Mouse (Mus musculus) lung, embryonic 16.5 days (tissue): ENCODE measurements around the gene Pip5k1b. TPM values are rescaled to one million over a fixed set of nuclear protein-coding genes. Genes with fewer than 3 reads are reported as not detected.

Source experiments
- ATAC-seq: fragments of 200-750 bp; cut with Nextera tagmentation; 2 replicates; pipeline ENCODE4 v1.8.0; 2017; ENCODE audit warnings: low read depth, mild to moderate bottlenecking, moderate library complexity
- H3K27ac ChIP-seq: fragments of 300-500 bp; sonication (generic); 2 replicates; pipeline ENCODE4 v1.5.1; 2014; ENCODE audit warnings: mild to moderate bottlenecking, control low read depth, low read length
- H3K27me3 ChIP-seq: fragments of 300-500 bp; sonication (generic); 2 replicates; pipeline ENCODE4 v1.6.1; 2014; ENCODE audit warnings: low read depth, low read length, mixed read lengths; ENCODE audit not compliant: control insufficient read depth, insufficient read depth
- H3K36me3 ChIP-seq: fragments of 300-500 bp; sonication (generic); 2 replicates; pipeline ENCODE4 v1.6.1; 2014; ENCODE audit warnings: low read length; ENCODE audit not compliant: control insufficient read depth, insufficient read depth
- H3K4me1 ChIP-seq: fragments of 300-500 bp; sonication (generic); replicated peaks from 2 replicates; pipeline ENCODE4 v1.6.1; 2014; ENCODE audit warnings: low read length, mixed read lengths; ENCODE audit not compliant: control insufficient read depth, insufficient read depth
- H3K4me2 ChIP-seq: fragments of 300-500 bp; sonication (generic); 2 replicates; pipeline ENCODE4 v1.6.1; 2014; ENCODE audit warnings: low read depth, low read length, control low read depth
- H3K4me3 ChIP-seq: fragments of 300-500 bp; sonication (generic); 2 replicates; pipeline ENCODE4 v1.5.1; 2014; ENCODE audit warnings: mild to moderate bottlenecking, low read length, control low read depth
- H3K9ac ChIP-seq: fragments of 300-500 bp; sonication (generic); 2 replicates; pipeline ENCODE4 v1.6.1; 2014; ENCODE audit warnings: low read length, control low read depth
- H3K9me3 ChIP-seq: fragments of 300-500 bp; sonication (generic); 2 replicates; pipeline ENCODE4 v1.6.1; 2016; ENCODE audit warnings: low read length; ENCODE audit not compliant: control insufficient read depth
- WGBS: fragments of 180-500 bp; shearing (Covaris S2); extraction: QIAGEN DNeasy Blood & Tissue Kit; methylation state at CpG from one replicate; pipeline ENCODE4 v1.1.7; 2014; 5-methylcytosine and 5-hydroxymethylcytosine counted together
- polyA plus RNA-seq: library from polyadenylated mRNA; unstranded; fragments of >200 nt; fragmentation: Nextera tagmentation; extraction: Ambion mirVana; gene quantifications from 2 replicates; pipeline ENCODE4 v1.2.1, GENCODE M21; 2015

The Pip5k1b gene
- polyA plus RNA-seq, 1 experiment from 2014 or later = 3.8 TPM

- H3K9ac ChIP-seq = peak within 1 kb of the TSS; percentile 82
- H3K9me3 ChIP-seq = no peaks in the 10 kb centered on the region
- H3K4me1 ChIP-seq = peaks cover 9% of the 10 kb centered on the region; the same call in 1 of the 2 replicates
- peak within 1 kb of the TSS; percentile 93 for H3K27ac ChIP-seq
- no peaks in the 10 kb centered on the region for H3K27me3 ChIP-seq
- H3K36me3 ChIP-seq = 0 out of 2 replicates have a peak, but pooled peaks cover 1% of the 10 kb centered on the region
- ATAC-seq = peak; percentile 94
- WGBS = under 1% methylated on average over 12 of the region's 22 CpGs
- H3K4me2 ChIP-seq = peak within 1 kb of the TSS; percentile 90
- H3K4me3 ChIP-seq = peak within 1 kb of the TSS; percentile 70
These were observed 275.0 kb downstream of the Pip5k1b start, which contains the start of gene Fxn for GRCm38 (mm10) chr19:24280601-24281228. TSS of gene Fxn (minus strand) at chr19:24280605.

- H3K4me2 ChIP-seq = peak overlapping the region; percentile 90
- 0 out of 2 replicates have a peak, but pooled peaks cover 2% of the 10 kb centered on the region for H3K36me3 ChIP-seq
- H3K4me3 ChIP-seq = peak overlapping the region; percentile 70
- no peaks in the 10 kb centered on the region for H3K9me3 ChIP-seq
- H3K4me1 ChIP-seq = peaks cover 9% of the 10 kb centered on the region; the same call in 1 of the 2 replicates
- H3K9ac ChIP-seq = peak overlapping the region; percentile 82
- peak overlapping the region; percentile 93 for H3K27ac ChIP-seq
- peak; percentile 71 for ATAC-seq
- H3K27me3 ChIP-seq = no peaks in the 10 kb centered on the region
- WGBS = under 1% methylated on average over 55 of the region's 78 CpGs
These were observed 275.7 kb downstream of the Pip5k1b start for GRCm38 (mm10) chr19:24279706-24280600.

DNA sequence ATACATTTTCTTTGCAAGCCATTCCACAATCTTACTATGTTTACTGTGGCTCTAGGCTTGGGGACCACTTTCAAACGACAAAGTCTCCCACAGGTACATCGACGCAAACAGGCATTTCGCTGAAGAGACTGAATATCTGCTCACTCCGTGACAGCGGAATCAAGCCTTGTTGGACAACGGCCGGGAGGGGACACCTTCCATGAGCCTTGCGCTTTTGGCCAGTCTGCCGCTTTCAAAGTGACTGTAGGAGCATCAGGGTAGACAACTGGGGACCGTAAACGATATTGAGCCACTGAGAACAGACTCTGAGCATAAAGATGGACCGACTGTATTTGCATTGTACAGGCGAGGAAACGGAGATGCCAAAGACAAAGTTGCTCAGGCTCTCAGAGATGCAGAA, 276.8 kb downstream of the Pip5k1b start:
- Histone ChIP-seq H3K27ac (no peak overlapping the region), H3K4me3 (peak overlapping the region; percentile 70), H3K4me2 (peak overlapping the region; percentile 90), H3K27me3 (no peaks in the 10 kb centered on the region), H3K4me1 (peaks cover 9% of the 10 kb centered on the region; the same call in 1 of the 2 replicates), H3K9me3 (no peaks in the 10 kb centered on the region), H3K9ac (peak overlapping the region; percentile 82; the same call in 1 of the 2 replicates), H3K36me3 (0 out of 2 replicates have a peak, but pooled peaks cover 2% of the 10 kb centered on the region)
- no peak for ATAC-seq
- 77% methylated on average over 15 of the region's 15 CpGs for WGBS

- peaks cover 10% of the 10 kb centered on the region for H3K4me1 ChIP-seq
- H3K9me3 ChIP-seq = no peaks in the 10 kb centered on the region
- no peak for ATAC-seq
- no peak overlapping the region for H3K4me2 ChIP-seq
- no peak overlapping the region for H3K4me3 ChIP-seq
- H3K9ac ChIP-seq = no peak overlapping the region
- H3K27ac ChIP-seq = no peak overlapping the region
- 0 out of 2 replicates have a peak, but pooled peaks cover 2% of the 10 kb centered on the region for H3K36me3 ChIP-seq
- H3K27me3 ChIP-seq = no peaks in the 10 kb centered on the region
- WGBS = 60% methylated on average over 3 of the region's 3 CpGs
These were observed 281.4 kb downstream of the Pip5k1b start for GRCm38 (mm10) chr19:24274281-24274680.

- H3K27ac ChIP-seq = no peak overlapping the region
- peak overlapping the region; percentile 30; the same call in 1 of the 2 replicates for H3K4me3 ChIP-seq
- peak; percentile 91 for ATAC-seq
- peak overlapping the region; percentile 44 for H3K9ac ChIP-seq
- H3K36me3 ChIP-seq = 0 out of 2 replicates have a peak, but pooled peaks cover 2% of the 10 kb centered on the region
- no peaks in the 10 kb centered on the region for H3K27me3 ChIP-seq
- H3K9me3 ChIP-seq = no peaks in the 10 kb centered on the region
- H3K4me2 ChIP-seq = peak overlapping the region; percentile 55
- peaks cover 5% of the 10 kb centered on the region for H3K4me1 ChIP-seq
- WGBS = 43% methylated on average over 16 of the region's 16 CpGs
These were observed 283.8 kb downstream of the Pip5k1b start for GRCm38 (mm10) chr19:24271746-24272426.

GRCm38 (mm10) chr19:24271326-24271725, 284.3 kb downstream of the Pip5k1b start:
- WGBS = 49% methylated on average over 7 of the region's 7 CpGs
- H3K27ac ChIP-seq = no peak overlapping the region
- peak overlapping the region; percentile 30; the same call in 1 of the 2 replicates for H3K4me3 ChIP-seq

GRCm38 (mm10) chr19:24268531-24268930, 287.1 kb downstream of the Pip5k1b start:
- peaks cover 5% of the 10 kb centered on the region for H3K4me1 ChIP-seq
- H3K4me2 ChIP-seq = no peak overlapping the region
- no peak overlapping the region for H3K9ac ChIP-seq
- H3K9me3 ChIP-seq = no peaks in the 10 kb centered on the region
- no peak for ATAC-seq
- no peaks in the 10 kb centered on the region for H3K27me3 ChIP-seq
- no peak overlapping the region for H3K27ac ChIP-seq
- no peaks in the 10 kb centered on the region; the same call in 1 of the 2 replicates for H3K36me3 ChIP-seq
- whole genome bisulfite sequencing = 69% methylated on average over 4 of the region's 4 CpGs
- no peak overlapping the region for H3K4me3 ChIP-seq

More at GRCm38 (mm10) chr19:24271326-24271725, 284.3 kb downstream of the Pip5k1b start:
- Histone ChIP-seq H3K9ac (peak overlapping the region; percentile 44), H3K4me1 (peaks cover 5% of the 10 kb centered on the region), H3K36me3 (0 out of 2 replicates have a peak, but pooled peaks cover 2% of the 10 kb centered on the region), H3K27me3 (no peaks in the 10 kb centered on the region), H3K9me3 (no peaks in the 10 kb centered on the region), H3K4me2 (peak overlapping the region; percentile 55)
- ATAC-seq = peak; percentile 81

- Histone ChIP-seq H3K27ac (peak overlapping the region; percentile 14; the same call in 1 of the 2 replicates), H3K9ac (no peak overlapping the region), H3K4me2 (no peak overlapping the region), H3K4me3 (no peak overlapping the region), H3K36me3 (no peaks in the 10 kb centered on the region; the same call in 1 of the 2 replicates), H3K27me3 (no peaks in the 10 kb centered on the region), H3K9me3 (no peaks in the 10 kb centered on the region), H3K4me1 (peaks cover under 1% of the 10 kb centered on the region)
- WGBS = 70% methylated on average over 7 of the region's 7 CpGs
- ATAC-seq = no peak
These were observed 289.4 kb downstream of the Pip5k1b start for GRCm38 (mm10) chr19:24266046-24266830.
